Mouse (Mus musculus): ENCODE results near the gene Il17ra. TPM values are rescaled to one million over a fixed set of nuclear protein-coding genes. Genes with fewer than 3 reads are reported as not detected.

The Il17ra gene
- total RNA-seq, 4 experiments from 2014 or later = 8.3 to 11.9 (median 9.3) TPM

DNA sequence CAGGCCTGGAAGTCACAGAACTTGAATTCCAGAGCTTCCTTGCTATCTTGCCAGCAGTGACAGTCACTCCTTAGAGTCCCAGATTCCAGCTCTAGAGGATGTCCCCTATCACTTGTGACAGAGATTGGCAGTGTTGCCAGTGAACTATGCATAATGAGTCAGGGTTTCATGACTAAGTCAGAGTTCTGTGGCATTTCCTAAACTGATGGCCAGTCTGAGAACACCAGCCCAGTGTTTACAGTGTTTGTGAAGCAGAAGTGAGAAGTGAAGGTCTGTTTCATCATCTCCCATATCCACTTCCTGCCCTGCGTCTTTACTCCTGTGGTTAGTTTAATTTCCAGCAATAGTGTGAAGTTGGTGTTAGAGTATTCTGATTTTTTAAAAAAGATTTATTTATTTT, 7.6 kb downstream of the Il17ra start:
- no peak for DNase-seq (ENCODE audit: low spot score in 2 of 2)

DNA sequence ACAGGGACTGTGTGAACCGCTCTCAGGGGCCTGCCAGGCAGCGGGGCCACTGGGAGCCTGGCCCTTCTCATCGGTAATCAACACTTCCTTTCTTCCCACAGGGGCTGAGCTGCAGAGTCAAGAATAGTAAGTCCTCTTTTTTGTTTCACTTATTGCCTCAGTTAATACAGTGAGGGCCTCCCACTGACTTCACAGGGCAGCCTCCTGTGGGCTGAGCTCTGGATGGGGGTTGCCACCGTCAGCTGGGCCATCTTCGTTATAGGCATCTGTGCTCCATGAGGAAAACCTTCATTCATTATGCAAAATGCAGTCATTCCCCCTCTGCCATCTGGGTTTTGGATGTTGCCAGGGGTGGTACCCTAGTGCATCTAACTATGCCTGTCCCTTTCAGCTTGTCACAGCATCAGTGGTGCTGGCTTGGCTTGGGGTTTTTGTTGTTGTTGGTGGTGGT, 9.0 kb downstream of the Il17ra start:
- DNase-seq (ENCODE audit: low spot score in 2 of 2) = no peak

DNA sequence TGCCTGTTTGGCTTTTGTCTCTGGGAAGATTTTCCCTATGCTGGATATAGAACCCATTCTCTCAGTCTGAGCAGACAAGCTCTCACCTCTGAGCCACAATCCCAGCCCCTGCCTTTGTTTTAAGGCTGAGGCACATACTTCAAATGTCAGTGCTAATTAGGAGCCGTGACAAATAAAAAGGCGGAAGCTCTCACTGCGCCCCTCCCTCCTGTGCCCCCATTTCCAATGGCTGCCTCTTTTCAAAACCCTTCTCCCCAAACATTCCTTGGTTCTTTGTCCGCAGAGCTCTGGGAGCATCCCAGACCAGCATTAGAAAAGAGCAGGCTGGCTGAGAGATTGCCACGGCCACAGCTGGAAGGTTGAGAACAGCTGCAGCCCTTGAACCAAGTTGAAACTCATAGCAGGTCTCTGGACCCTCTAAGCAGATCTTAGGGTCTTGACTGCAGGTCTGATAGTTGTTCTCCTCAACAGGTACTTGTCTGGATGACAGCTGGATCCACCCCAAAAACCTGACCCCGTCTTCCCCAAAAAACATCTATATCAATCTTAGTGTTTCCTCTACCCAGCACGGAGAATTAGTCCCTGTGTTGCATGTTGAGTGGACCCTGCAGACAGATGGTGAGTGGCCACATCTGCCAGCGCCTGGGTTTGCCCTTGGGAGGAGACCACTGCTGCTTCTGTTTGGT, 9.6 kb downstream of the Il17ra start:
- DNase-seq (ENCODE audit: low spot score in 2 of 2) = no peak

- DNase-seq (ENCODE audit: low spot score in 2 of 2) = no peak
These were observed 10.4 kb downstream of the Il17ra start for GRCm38 (mm10) chr6:120473427-120473826.

- no peak for DNase-seq (ENCODE audit: low spot score in 2 of 2)
These were observed 12.2 kb downstream of the Il17ra start for GRCm38 (mm10) chr6:120475288-120475687.

GRCm38 (mm10) chr6:120479302-120479701, 16.3 kb downstream of the Il17ra start:
- DNase-seq (ENCODE audit: low spot score in 2 of 2) = no peak

GRCm38 (mm10) chr6:120480361-120480760, 17.3 kb downstream of the Il17ra start:
- DNase-seq (ENCODE audit: low spot score in 2 of 2) = peak in 1 of 2 experiments; percentile 62

- no peak for DNase-seq (ENCODE audit: low spot score in 2 of 2)
These were observed 18.5 kb downstream of the Il17ra start for GRCm38 (mm10) chr6:120481538-120481937.

DNA sequence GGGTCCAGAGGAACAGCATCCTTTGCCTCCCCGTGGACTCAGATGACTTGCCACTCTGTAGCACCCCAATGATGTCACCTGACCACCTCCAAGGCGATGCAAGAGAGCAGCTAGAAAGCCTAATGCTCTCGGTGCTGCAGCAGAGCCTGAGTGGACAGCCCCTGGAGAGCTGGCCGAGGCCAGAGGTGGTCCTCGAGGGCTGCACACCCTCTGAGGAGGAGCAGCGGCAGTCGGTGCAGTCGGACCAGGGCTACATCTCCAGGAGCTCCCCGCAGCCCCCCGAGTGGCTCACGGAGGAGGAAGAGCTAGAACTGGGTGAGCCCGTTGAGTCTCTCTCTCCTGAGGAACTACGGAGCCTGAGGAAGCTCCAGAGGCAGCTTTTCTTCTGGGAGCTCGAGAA, 19.0 kb downstream of the Il17ra start:
- DNase-seq (ENCODE audit: low spot score in 2 of 2) = no peak

DNA sequence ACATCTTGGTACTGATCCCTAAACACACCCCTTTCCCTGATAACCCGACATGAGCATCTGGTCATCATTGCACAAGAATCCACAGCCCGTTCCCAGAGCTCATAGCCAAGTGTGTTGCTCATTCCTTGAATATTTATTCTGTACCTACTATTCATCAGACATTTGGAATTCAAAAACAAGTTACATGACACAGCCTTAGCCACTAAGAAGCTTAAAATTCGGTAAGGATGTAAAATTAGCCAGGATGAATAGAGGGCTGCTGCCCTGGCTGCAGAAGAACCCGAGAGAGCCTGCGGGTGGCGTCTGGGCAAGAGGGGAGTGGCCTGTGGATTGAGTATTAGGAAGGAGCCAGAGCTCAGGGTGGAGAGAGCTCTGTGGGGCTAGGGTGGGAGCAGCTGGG, 19.7 kb downstream of the Il17ra start:
- no peak for DNase-seq (ENCODE audit: low spot score in 2 of 2)

GRCm38 (mm10) chr6:120483211-120483626, 20.2 kb downstream of the Il17ra start:
- peak in 1 of 2 experiments; percentile 52 for DNase-seq (ENCODE audit: low spot score in 2 of 2)

- no peak for DNase-seq (ENCODE audit: low spot score in 2 of 2)
These were observed 22.0 kb downstream of the Il17ra start for GRCm38 (mm10) chr6:120485038-120485437.

DNA sequence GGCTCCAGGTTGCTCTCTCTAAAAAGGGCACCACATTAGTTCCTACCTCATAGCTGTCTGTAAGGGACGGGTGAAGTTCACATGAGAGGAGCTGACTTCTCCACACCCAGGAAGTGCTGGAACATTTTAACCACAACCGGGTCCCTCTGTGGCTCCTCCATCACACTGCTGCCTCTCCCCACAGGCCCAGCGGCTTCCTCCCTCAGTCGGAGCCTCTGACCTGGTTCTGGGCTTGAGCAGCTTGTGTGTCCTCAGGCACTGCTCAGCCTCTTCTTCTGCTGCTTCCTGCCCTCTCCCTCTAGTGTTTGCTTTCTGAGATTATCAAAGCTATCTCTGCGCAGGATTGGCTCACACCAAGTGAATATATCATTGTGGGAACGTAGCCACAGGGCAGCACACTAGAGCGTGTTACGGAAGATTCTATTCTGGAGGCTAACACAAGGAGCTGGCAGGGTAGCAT, 23.0 kb downstream of the Il17ra start:
- DNase-seq (ENCODE audit: low spot score in 2 of 2) = no peak

DNA sequence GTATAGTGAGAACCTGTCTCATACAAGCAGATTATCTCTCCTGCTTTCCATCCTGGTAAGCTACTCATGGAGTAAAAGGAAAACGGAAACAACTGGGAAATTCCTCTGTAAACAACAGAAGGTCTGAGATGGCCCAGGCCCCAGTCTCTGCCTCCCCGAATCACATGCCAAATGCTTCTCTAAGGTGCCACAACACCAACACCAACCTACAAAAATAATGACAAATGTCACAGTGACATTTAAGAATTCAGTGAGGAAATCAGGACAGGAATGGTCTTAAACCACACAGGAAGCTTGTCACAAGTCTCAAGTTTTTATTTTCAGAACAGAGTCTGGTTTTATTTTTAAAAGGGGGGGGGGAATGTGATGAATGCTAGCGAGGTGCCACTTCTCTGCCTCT, 25.6 kb downstream of the Il17ra start:
- DNase-seq (ENCODE audit: low spot score in 2 of 2) = no peak

DNA sequence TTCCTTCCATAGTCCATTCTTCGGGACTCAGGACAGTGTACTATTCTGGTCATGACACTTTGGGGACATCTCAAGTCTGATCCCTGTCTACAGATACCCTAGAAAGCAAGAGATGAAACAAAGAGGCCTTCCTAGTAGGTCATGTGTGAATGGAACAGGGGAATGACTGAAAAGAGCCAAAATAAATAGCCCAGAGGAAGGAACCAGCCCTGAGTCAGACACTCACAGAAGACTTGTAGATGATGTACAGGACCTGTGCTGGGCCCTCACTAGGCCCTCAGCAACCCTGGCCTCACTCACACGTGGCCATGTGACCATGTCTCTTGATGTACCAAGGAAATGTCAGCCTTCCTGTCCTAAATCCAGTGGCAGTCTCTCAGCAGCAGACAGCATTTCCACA, 26.4 kb downstream of the Il17ra start:
- DNase-seq (ENCODE audit: low spot score in 2 of 2) = no peak

GRCm38 (mm10) chr6:120491064-120491463, 28.0 kb downstream of the Il17ra start:
- DNase-seq (ENCODE audit: low spot score in 2 of 2) = no peak

GRCm38 (mm10) chr6:120491862-120492498, 28.9 kb downstream of the Il17ra start:
- no peak for DNase-seq (ENCODE audit: low spot score in 2 of 2)

DNA sequence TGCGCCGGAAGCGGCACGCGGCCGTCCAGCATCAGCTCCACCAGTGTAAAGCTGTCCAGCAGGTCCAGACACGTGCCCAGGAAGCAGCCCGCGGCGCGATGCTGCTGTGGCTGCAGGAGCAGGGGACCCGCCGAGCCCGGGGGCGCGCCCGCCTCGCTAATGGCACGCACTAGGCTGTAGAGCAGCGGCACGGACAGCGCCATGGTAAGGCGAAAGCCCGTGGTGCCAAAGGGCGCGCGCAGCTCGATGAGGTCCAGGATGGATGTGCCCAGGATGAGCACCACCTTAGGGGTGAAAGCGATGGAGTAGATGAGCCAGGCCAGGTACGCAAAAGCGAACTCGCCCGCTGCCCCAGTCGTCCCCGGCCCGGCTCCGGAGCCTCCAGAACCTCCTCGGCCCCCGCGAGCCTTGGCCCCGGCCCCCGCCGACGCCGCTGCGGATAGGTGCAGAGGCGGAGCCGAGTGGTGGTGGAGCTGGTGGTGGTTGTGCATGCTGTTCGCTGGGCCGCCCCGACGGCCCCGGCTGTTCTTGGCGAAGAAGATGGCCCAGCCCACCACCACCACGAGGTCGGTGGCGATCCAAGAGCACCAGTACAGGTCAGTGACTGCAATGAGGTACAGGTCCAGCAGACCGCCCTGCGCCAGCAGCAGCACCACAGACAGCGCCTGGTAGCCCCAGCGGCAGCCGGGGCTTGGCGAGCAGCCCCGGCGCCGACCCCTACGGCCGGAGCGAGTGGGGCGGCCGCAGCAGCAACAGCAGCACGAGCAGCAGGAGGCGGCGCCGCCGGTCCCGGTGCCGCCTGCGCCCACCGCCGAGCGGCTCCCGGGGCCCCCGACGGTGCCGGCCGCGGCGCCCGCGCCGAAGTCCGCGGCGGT, 29.7 kb downstream of the Il17ra start:
- DNase-seq (ENCODE audit: low spot score in 2 of 2) = no peak

GRCm38 (mm10) chr6:120493374-120494181, 30.5 kb downstream of the Il17ra start, which contains the start of gene Tmem121b:
Gene Tmem121b, minus strand, starts transcription at chr6:120493807.
- DNase-seq (ENCODE audit: low spot score in 2 of 2) = peak; percentile 88 to 90

DNA sequence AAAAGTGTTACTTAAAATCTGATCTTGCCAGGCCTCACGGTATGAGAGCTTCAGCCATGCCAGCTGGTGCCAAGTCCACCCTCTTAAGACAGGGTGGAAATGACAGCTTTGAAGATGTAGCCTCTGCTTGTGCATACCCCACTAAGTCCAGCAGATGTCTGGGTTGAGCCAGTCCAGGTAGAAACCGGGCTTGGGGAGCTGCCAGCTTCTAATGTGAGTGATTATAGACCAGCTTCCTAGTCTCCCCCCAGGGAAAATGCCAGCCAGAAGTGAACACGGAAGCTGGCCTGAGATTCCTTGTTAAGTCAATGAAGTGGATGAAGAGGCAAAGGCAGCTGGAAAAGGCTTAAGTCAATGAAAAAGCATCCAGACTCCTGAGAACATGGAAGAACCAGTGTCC, 33.5 kb downstream of the Il17ra start:
- no peak for DNase-seq (ENCODE audit: low spot score in 2 of 2)

DNA sequence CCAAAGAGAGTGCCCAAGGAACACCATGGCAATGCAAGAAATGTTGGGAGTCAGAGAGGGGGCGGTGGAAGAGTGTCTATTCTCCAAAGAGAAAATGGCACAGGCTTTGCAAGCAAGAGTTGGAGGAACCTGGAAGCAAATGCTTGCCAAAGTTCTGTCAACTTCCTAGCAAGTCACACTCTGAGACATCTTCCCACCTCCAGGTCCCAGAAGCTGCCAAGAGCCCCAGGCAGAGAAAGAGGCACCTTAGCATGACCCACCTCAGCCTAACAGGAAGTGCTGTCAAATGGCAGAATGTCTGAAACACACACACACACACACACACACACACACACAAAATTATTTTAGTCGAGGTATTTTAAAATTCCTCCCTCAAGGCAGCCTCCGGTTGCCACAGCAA, 41.0 kb downstream of the Il17ra start:
- no peak for DNase-seq (ENCODE audit: low spot score in 2 of 2)

All from layer of hippocampus, adult 8-10 months (tissue).